Mouse (Mus musculus): Measurements from ENCODE around the gene Ppara. TPM values are rescaled to one million over a fixed set of nuclear protein-coding genes. Genes with fewer than 3 reads are reported as not detected.

Ppara gene
- polyA plus RNA-seq, 1 experiment from 2014 or later = 20.3 TPM

DNA sequence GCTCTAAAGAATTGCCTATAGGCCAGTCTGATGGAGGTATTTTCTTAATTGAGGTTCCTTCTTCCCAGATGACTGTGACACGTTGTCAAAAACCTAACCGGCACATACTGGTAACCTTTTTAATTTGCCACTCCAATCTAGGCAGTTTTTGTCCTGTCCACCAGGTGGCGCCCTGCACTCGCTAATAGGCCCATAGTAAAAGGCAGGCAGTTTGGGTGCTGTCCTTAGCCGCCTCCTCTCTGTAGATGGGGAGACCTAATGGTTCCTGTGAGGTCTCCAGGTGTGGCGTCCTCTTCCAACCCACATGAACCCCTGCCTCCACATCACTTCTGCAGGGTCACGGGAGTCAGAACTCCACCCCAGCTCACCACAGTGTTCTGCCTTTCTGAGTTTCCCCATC lies 18.7 kb upstream of the Ppara start:
- no peak overlapping the region for H3K9ac ChIP-seq (ENCODE audit: low read length)
- 7% methylated on average over 7 of the region's 7 CpGs for WGBS
- H3K4me3 ChIP-seq (ENCODE audit: low read length) = no peak overlapping the region
- no peaks in the 10 kb centered on the region for H3K9me3 ChIP-seq (replicated peaks; ENCODE audit: control insufficient read depth, low read length)
- H3K36me3 ChIP-seq (ENCODE audit: control insufficient read depth, insufficient read depth) = no peaks in the 10 kb centered on the region
- no peak overlapping the region for H3K4me2 ChIP-seq (ENCODE audit: low read depth, low read length)
- H3K27me3 ChIP-seq (ENCODE audit: control insufficient read depth, insufficient read depth, low read length) = 0 out of 2 replicates have a peak, but pooled peaks cover 2% of the 10 kb centered on the region
- H3K27ac ChIP-seq (ENCODE audit: low read length) = no peak overlapping the region
- peak; percentile 37; the same call in 1 of the 2 replicates for ATAC-seq (replicated peaks; ENCODE audit: extremely low read depth, insufficient read depth, low FRiP score)
- H3K4me1 ChIP-seq (ENCODE audit: control insufficient read depth, insufficient read depth, low read length) = peaks cover 9% of the 10 kb centered on the region

GRCm38 (mm10) chr15:85716591-85716990 lies 18.2 kb upstream of the Ppara start:
- Histone ChIP-seq H3K9me3 (replicated peaks; ENCODE audit: control insufficient read depth, low read length) (no peaks in the 10 kb centered on the region), H3K36me3 (ENCODE audit: control insufficient read depth, insufficient read depth) (no peaks in the 10 kb centered on the region), H3K27me3 (ENCODE audit: control insufficient read depth, insufficient read depth, low read length) (no peaks in the 10 kb centered on the region), H3K9ac (ENCODE audit: low read length) (no peak overlapping the region), H3K27ac (ENCODE audit: low read length) (no peak overlapping the region), H3K4me1 (ENCODE audit: control insufficient read depth, insufficient read depth, low read length) (peaks cover 9% of the 10 kb centered on the region), H3K4me2 (ENCODE audit: low read depth, low read length) (no peak overlapping the region), H3K4me3 (ENCODE audit: low read length) (no peak overlapping the region)
- no peak for ATAC-seq (replicated peaks; ENCODE audit: extremely low read depth, insufficient read depth, low FRiP score)
- WGBS = 76% methylated on average over 5 of the region's 5 CpGs

DNA sequence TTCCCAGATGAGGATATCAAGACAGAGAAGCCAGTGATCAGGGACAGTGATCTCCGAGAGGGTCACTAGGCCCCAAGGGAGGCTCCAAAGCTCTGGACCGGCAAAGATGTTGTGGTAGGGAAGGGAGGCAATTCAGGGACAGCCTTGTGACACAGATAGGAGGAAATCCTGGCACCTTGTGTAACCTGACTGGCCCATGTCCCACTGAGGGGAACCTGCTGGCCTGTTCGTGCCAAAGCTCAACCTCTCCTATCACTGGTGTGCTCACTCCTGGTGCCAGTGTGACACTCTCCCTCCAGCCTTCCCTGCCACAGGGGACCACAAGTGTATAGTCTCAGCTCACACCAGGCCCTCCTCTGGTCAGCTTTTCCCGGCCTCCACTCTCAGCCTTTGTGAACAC lies 17.8 kb upstream of the Ppara start:
- WGBS = 58% methylated on average over 4 of the region's 4 CpGs
- no peak for ATAC-seq (replicated peaks; ENCODE audit: extremely low read depth, insufficient read depth, low FRiP score)
- Histone ChIP-seq H3K27ac (ENCODE audit: low read length) (no peak overlapping the region), H3K4me1 (ENCODE audit: control insufficient read depth, insufficient read depth, low read length) (peaks cover 9% of the 10 kb centered on the region), H3K9ac (ENCODE audit: low read length) (no peak overlapping the region), H3K27me3 (ENCODE audit: control insufficient read depth, insufficient read depth, low read length) (no peaks in the 10 kb centered on the region), H3K36me3 (ENCODE audit: control insufficient read depth, insufficient read depth) (no peaks in the 10 kb centered on the region), H3K9me3 (replicated peaks; ENCODE audit: control insufficient read depth, low read length) (no peaks in the 10 kb centered on the region), H3K4me3 (ENCODE audit: low read length) (no peak overlapping the region), H3K4me2 (ENCODE audit: low read depth, low read length) (no peak overlapping the region)

- Histone ChIP-seq H3K27me3 (ENCODE audit: control insufficient read depth, insufficient read depth, low read length) (no peaks in the 10 kb centered on the region), H3K9ac (ENCODE audit: low read length) (no peak overlapping the region), H3K4me1 (ENCODE audit: control insufficient read depth, insufficient read depth, low read length) (peaks cover 9% of the 10 kb centered on the region), H3K9me3 (replicated peaks; ENCODE audit: control insufficient read depth, low read length) (no peaks in the 10 kb centered on the region), H3K4me3 (ENCODE audit: low read length) (no peak overlapping the region), H3K27ac (ENCODE audit: low read length) (no peak overlapping the region), H3K36me3 (ENCODE audit: control insufficient read depth, insufficient read depth) (no peaks in the 10 kb centered on the region), H3K4me2 (ENCODE audit: low read depth, low read length) (no peak overlapping the region)
- 67% methylated on average over 2 of the region's 2 CpGs for WGBS
- ATAC-seq (replicated peaks; ENCODE audit: extremely low read depth, insufficient read depth, low FRiP score) = no peak
These were observed 17.0 kb upstream of the Ppara start for GRCm38 (mm10) chr15:85717800-85718199.

DNA sequence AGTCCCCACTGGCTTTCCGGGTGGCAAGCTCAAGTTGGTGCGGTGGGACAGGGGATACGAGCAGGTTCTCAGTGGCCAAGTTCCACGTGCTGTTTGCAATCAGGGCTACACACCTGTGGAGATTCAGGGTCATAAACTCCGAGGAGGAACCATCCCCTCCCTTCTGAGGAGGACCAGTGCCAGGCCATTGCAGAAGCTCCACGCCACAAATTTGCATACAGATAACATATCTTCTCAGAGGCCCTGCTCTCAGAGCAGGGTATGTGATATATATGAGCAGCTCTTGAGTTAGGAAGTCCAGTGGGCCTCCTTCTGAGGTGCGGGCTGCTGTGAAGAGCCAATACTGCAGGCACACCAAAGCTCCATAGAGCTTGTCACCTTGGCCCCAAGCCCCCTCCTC lies 15.8 kb upstream of the Ppara start:
- Histone ChIP-seq H3K9ac (ENCODE audit: low read length) (0 out of 2 replicates have a peak overlapping the region, but pooled peaks have one; percentile 1), H3K9me3 (replicated peaks; ENCODE audit: control insufficient read depth, low read length) (no peaks in the 10 kb centered on the region), H3K27ac (ENCODE audit: low read length) (no peak overlapping the region), H3K4me3 (ENCODE audit: low read length) (no peak overlapping the region), H3K27me3 (ENCODE audit: control insufficient read depth, insufficient read depth, low read length) (no peaks in the 10 kb centered on the region), H3K36me3 (ENCODE audit: control insufficient read depth, insufficient read depth) (no peaks in the 10 kb centered on the region), H3K4me1 (ENCODE audit: control insufficient read depth, insufficient read depth, low read length) (peaks cover 19% of the 10 kb centered on the region), H3K4me2 (ENCODE audit: low read depth, low read length) (no peak overlapping the region)
- WGBS = 51% methylated on average over 7 of the region's 7 CpGs
- no peak for ATAC-seq (replicated peaks; ENCODE audit: extremely low read depth, insufficient read depth, low FRiP score)

- no peaks in the 10 kb centered on the region for H3K36me3 ChIP-seq (ENCODE audit: control insufficient read depth, insufficient read depth)
- no peaks in the 10 kb centered on the region for H3K9me3 ChIP-seq (replicated peaks; ENCODE audit: control insufficient read depth, low read length)
- H3K4me3 ChIP-seq (ENCODE audit: low read length) = no peak overlapping the region
- no peak overlapping the region for H3K27ac ChIP-seq (ENCODE audit: low read length)
- no peak overlapping the region for H3K9ac ChIP-seq (ENCODE audit: low read length)
- H3K27me3 ChIP-seq (ENCODE audit: control insufficient read depth, insufficient read depth, low read length) = no peaks in the 10 kb centered on the region
- 56% methylated on average over 6 of the region's 6 CpGs for WGBS
- no peak for ATAC-seq (replicated peaks; ENCODE audit: extremely low read depth, insufficient read depth, low FRiP score)
- no peak overlapping the region for H3K4me2 ChIP-seq (ENCODE audit: low read depth, low read length)
- H3K4me1 ChIP-seq (ENCODE audit: control insufficient read depth, insufficient read depth, low read length) = peaks cover 30% of the 10 kb centered on the region
These were observed 14.4 kb upstream of the Ppara start for GRCm38 (mm10) chr15:85720366-85720841.

- H3K36me3 ChIP-seq (ENCODE audit: control insufficient read depth, insufficient read depth) = no peaks in the 10 kb centered on the region
- no peaks in the 10 kb centered on the region for H3K9me3 ChIP-seq (replicated peaks; ENCODE audit: control insufficient read depth, low read length)
- peak overlapping the region; percentile 96 for H3K27ac ChIP-seq (ENCODE audit: low read length)
- 21% methylated on average over 11 of the region's 11 CpGs for WGBS
- H3K9ac ChIP-seq (ENCODE audit: low read length) = peak overlapping the region; percentile 47
- no peaks in the 10 kb centered on the region for H3K27me3 ChIP-seq (ENCODE audit: control insufficient read depth, insufficient read depth, low read length)
- H3K4me3 ChIP-seq (ENCODE audit: low read length) = no peak overlapping the region
- H3K4me1 ChIP-seq (ENCODE audit: control insufficient read depth, insufficient read depth, low read length) = peaks cover 25% of the 10 kb centered on the region
- no peak overlapping the region for H3K4me2 ChIP-seq (ENCODE audit: low read depth, low read length)
- ATAC-seq (replicated peaks; ENCODE audit: extremely low read depth, insufficient read depth, low FRiP score) = peak; percentile 93
These were observed 10.3 kb upstream of the Ppara start for GRCm38 (mm10) chr15:85724271-85725165.

DNA sequence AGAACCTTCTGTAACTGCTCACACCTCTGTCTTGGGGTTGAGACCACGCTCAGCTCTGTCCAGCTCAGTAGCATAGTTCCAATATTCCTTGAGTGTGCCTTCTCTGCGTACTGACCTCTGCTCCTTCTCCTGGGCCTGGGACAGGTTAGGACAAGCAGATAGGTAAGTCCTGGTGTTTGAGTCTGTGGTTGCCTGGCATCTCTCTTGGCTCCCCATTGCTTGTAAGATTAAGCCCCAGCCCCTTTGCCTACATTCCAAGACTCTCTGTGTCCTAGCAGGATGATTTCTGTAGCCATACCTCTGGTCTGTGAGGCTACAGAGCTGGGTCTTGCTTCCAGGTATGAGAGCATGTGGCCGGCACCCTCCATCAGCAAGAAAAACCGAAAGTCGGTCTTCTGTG lies 6.6 kb upstream of the Ppara start:
- no peak for ATAC-seq (replicated peaks; ENCODE audit: extremely low read depth, insufficient read depth, low FRiP score)
- 85% methylated on average over 5 of the region's 5 CpGs for WGBS
- no peaks in the 10 kb centered on the region for H3K36me3 ChIP-seq (ENCODE audit: control insufficient read depth, insufficient read depth)
- H3K27ac ChIP-seq (ENCODE audit: low read length) = no peak overlapping the region
- no peak overlapping the region for H3K4me2 ChIP-seq (ENCODE audit: low read depth, low read length)
- H3K27me3 ChIP-seq (ENCODE audit: control insufficient read depth, insufficient read depth, low read length) = peaks cover under 1% of the 10 kb centered on the region; the same call in 1 of the 2 replicates
- H3K4me3 ChIP-seq (ENCODE audit: low read length) = no peak overlapping the region
- peaks cover 18% of the 10 kb centered on the region for H3K4me1 ChIP-seq (ENCODE audit: control insufficient read depth, insufficient read depth, low read length)
- no peak overlapping the region for H3K9ac ChIP-seq (ENCODE audit: low read length)
- H3K9me3 ChIP-seq (replicated peaks; ENCODE audit: control insufficient read depth, low read length) = no peaks in the 10 kb centered on the region

DNA sequence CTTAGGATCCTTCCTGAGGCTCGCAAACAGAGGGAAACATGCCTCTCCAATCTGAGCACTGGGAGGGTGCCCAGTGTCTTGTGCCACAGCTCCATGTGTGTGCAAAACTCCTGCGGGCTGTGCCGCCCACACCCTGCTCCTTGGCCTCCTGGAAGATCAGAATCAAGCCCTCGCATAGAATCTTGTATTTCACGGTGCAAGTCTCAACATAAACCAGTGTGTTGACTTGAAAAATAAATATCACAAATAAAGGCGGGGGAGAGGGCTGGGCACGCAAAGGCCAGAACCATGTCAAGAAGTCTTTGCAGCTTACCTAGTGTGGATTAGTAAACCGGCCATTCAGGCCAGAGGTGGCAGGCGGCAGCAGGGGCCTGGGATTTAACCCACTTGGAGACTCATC lies 5.5 kb upstream of the Ppara start:
- H3K27me3 ChIP-seq (ENCODE audit: control insufficient read depth, insufficient read depth, low read length) = peaks cover 2% of the 10 kb centered on the region; the same call in 1 of the 2 replicates
- no peak overlapping the region for H3K9ac ChIP-seq (ENCODE audit: low read length)
- H3K27ac ChIP-seq (ENCODE audit: low read length) = no peak overlapping the region
- no peak overlapping the region for H3K4me3 ChIP-seq (ENCODE audit: low read length)
- H3K9me3 ChIP-seq (replicated peaks; ENCODE audit: control insufficient read depth, low read length) = no peaks in the 10 kb centered on the region
- ATAC-seq (replicated peaks; ENCODE audit: extremely low read depth, insufficient read depth, low FRiP score) = no peak
- no peaks in the 10 kb centered on the region for H3K36me3 ChIP-seq (ENCODE audit: control insufficient read depth, insufficient read depth)
- peaks cover 10% of the 10 kb centered on the region for H3K4me1 ChIP-seq (ENCODE audit: control insufficient read depth, insufficient read depth, low read length)
- WGBS = 79% methylated on average over 9 of the region's 9 CpGs
- H3K4me2 ChIP-seq (ENCODE audit: low read depth, low read length) = no peak overlapping the region

All from heart, embryonic 16.5 days (tissue).